Mouse (Mus musculus): Measurements from ENCODE around the gene Axin1.

GRCm38 (mm10) chr17:26162736-26163135 lies 24.2 kb downstream of the Axin1 start:
- no peak for TF ChIP-seq CTCF (IDR thresholded peaks at IDR 0.05; ENCODE audit: low read depth, low read length)
- TF ChIP-seq POLR2A (IDR thresholded peaks at IDR 0.05; ENCODE audit: insufficient read depth, low read length) = no peak
